Mouse (Mus musculus): Measurements from ENCODE around the gene Cfap73. TPM values are rescaled to one million over a fixed set of nuclear protein-coding genes. Genes with fewer than 3 reads are reported as not detected.

The Cfap73 gene
- polyA plus RNA-seq, 1 experiment from 2014 or later, result 1.0 TPM

DNA sequence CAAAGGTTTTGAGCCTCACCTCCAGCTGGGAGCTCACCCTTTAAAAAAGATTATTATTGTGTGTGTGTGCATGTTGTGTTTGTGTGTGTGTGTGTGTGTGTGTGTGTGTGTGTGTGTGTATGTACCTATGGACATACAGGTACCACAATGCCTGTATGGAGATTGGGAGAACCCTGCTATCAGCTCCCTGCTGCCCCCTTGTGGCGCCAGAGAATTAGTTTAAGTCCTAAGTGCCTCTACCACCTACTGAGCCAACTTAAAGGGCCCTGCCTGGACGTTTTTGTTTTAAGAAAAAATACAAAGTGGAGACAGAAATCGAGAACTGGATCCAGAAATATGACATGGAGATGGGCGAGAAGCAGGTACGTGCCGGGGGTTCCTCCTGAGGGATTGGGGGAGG lies 29.2 kb downstream of the Cfap73 start:
- Histone ChIP-seq H3K4me1 (ENCODE audit: control insufficient read depth, insufficient read depth, low read length) (no peaks in the 10 kb centered on the region; the same call in 1 of the 2 replicates), H3K27me3 (replicated peaks; ENCODE audit: control insufficient read depth, insufficient read depth, low read length) (no peaks in the 10 kb centered on the region), H3K36me3 (ENCODE audit: control insufficient read depth, insufficient read depth, low read length) (0 out of 2 replicates have a peak, but pooled peaks cover 2% of the 10 kb centered on the region), H3K9me3 (ENCODE audit: control insufficient read depth, low read length) (no peaks in the 10 kb centered on the region), H3K4me2 (ENCODE audit: low read depth, low read length) (peak overlapping the region; percentile 67), H3K4me3 (ENCODE audit: low read depth, low read length) (peak overlapping the region; percentile 39), H3K9ac (ENCODE audit: low read depth, low read length) (peak overlapping the region; percentile 53), H3K27ac (replicated peaks; ENCODE audit: low read depth, low read length) (no peak overlapping the region; the same call in 1 of the 2 replicates)
- ATAC-seq (ENCODE audit: low read depth), result peak; percentile 73
- peak; percentile 87 for DNase-seq (ENCODE audit: low spot score)
- WGBS, result 0% methylated on average over 6 of the region's 6 CpGs

DNA sequence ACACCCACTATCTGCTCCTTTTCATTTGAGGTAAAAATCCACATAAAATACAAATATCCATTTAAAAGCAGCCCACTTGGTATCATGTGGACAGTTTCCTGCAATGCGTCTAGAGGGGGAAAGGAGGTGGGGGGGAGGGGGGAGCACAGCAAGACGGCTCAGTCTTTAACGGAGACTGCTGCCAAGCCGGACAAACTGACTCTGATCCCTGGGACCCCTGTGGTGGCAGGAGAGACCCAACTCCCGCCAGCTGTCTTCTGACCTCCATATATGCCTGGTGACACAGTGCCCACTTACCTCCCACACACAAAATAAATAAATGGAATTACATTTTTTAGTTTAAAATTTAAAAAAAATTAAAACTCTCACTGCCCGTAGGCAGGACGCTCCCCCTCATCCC lies 30.5 kb downstream of the Cfap73 start:
- no peak overlapping the region for H3K4me3 ChIP-seq (ENCODE audit: low read depth, low read length)
- no peak overlapping the region for H3K9ac ChIP-seq (ENCODE audit: low read depth, low read length)
- 61% methylated on average over 7 of the region's 7 CpGs for WGBS
- no peaks in the 10 kb centered on the region for H3K36me3 ChIP-seq (ENCODE audit: control insufficient read depth, insufficient read depth, low read length)
- H3K27ac ChIP-seq (replicated peaks; ENCODE audit: low read depth, low read length), result no peak overlapping the region
- no peak overlapping the region for H3K4me2 ChIP-seq (ENCODE audit: low read depth, low read length)
- DNase-seq (ENCODE audit: low spot score) (no peak), ATAC-seq (ENCODE audit: low read depth) (no peak)
- no peaks in the 10 kb centered on the region for H3K9me3 ChIP-seq (ENCODE audit: control insufficient read depth, low read length)
- H3K27me3 ChIP-seq (replicated peaks; ENCODE audit: control insufficient read depth, insufficient read depth, low read length), result no peaks in the 10 kb centered on the region
- H3K4me1 ChIP-seq (ENCODE audit: control insufficient read depth, insufficient read depth, low read length), result no peaks in the 10 kb centered on the region; the same call in 1 of the 2 replicates

DNA sequence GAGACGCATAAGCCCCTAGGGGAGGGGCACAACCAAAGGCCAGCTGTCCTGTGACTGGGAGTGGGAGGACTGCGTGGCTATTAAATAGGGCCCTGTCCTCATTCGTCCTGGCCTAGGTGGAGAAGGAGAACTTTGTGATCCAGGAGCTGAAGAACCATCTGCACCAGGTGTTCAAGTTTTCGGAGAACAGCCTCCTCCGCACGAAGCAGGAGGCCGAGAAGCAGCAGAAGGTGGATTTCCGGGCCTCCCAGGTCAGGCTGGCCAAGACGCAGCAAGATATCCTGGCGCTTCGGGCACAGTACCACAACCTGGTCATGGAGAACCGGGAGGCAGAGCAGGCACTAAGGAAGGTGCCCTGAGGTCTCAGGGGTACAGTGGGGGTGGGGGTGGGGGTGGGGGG lies 31.8 kb downstream of the Cfap73 start:
- Histone ChIP-seq H3K9ac (ENCODE audit: low read depth, low read length) (no peak overlapping the region), H3K4me3 (ENCODE audit: low read depth, low read length) (no peak overlapping the region), H3K27me3 (replicated peaks; ENCODE audit: control insufficient read depth, insufficient read depth, low read length) (no peaks in the 10 kb centered on the region), H3K27ac (replicated peaks; ENCODE audit: low read depth, low read length) (no peak overlapping the region), H3K4me1 (ENCODE audit: control insufficient read depth, insufficient read depth, low read length) (no peaks in the 10 kb centered on the region; the same call in 1 of the 2 replicates), H3K36me3 (ENCODE audit: control insufficient read depth, insufficient read depth, low read length) (no peaks in the 10 kb centered on the region), H3K4me2 (ENCODE audit: low read depth, low read length) (no peak overlapping the region), H3K9me3 (ENCODE audit: control insufficient read depth, low read length) (no peaks in the 10 kb centered on the region)
- DNase-seq (ENCODE audit: low spot score) (no peak), ATAC-seq (ENCODE audit: low read depth) (no peak)
- WGBS, result 91% methylated on average over 12 of the region's 12 CpGs

DNA sequence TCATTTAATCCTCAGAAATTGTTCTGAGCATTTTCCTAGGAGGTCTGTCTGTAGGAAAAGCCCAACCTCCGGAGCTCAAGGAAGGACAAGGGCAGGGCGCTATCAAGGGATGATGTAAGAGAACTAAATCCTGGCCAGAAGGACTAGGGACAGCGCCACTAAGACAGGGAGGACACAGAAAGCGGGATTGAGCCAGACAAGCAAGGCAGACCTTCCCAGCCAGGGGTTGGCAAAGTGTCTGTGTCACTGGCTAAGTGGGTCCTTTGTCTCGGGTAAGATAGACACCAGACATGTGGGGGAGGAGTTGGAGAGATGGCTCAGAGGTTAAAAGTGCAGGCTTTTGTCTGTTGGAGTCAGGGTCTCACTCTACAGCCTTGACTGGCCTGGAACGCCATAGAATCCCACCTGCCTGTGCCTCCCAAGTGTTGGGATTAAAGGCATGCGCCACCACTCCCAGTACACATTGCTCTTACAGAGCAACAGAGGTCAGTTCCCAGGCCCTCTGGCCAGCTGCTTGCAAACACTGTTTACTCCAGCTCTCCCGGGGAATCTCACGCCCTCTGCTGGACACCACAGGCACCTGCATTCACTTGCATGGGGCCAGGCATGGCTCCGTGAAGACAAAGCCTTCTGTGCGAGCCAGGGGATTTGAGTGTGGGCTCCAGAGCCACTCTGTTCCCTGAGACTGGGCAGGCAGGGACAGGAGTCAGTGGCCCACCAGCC lies 32.9 kb downstream of the Cfap73 start:
- Histone ChIP-seq H3K9me3 (ENCODE audit: control insufficient read depth, low read length) (no peaks in the 10 kb centered on the region), H3K27me3 (replicated peaks; ENCODE audit: control insufficient read depth, insufficient read depth, low read length) (no peaks in the 10 kb centered on the region), H3K36me3 (ENCODE audit: control insufficient read depth, insufficient read depth, low read length) (no peaks in the 10 kb centered on the region), H3K9ac (ENCODE audit: low read depth, low read length) (no peak overlapping the region), H3K4me2 (ENCODE audit: low read depth, low read length) (no peak overlapping the region), H3K4me3 (ENCODE audit: low read depth, low read length) (no peak overlapping the region), H3K27ac (replicated peaks; ENCODE audit: low read depth, low read length) (no peak overlapping the region), H3K4me1 (ENCODE audit: control insufficient read depth, insufficient read depth, low read length) (no peaks in the 10 kb centered on the region; the same call in 1 of the 2 replicates)
- no peak for ATAC-seq (ENCODE audit: low read depth)
- DNase-seq (ENCODE audit: low spot score), result no peak
- 54% methylated on average over 11 of the region's 11 CpGs for WGBS

DNA sequence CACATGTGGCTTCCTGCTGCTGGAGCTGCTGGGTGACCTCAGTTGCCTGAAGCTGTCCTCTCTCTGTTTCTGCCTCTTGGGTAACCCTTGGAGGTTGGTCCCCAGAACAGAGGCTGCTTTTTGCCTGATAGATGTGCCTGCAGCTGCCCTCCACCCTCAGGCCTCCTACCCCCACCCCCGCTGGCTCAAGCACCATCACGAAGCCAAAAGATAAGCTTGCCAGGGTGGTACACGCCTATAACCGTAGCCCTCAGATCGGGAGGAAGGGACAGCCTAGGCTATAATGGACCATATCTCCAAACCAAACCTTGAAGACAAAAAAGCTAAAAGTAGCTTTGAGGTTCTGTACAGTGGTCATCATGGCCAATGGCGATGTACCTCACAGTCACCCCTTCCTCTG lies 34.4 kb downstream of the Cfap73 start:
- H3K4me1 ChIP-seq (ENCODE audit: control insufficient read depth, insufficient read depth, low read length), result no peaks in the 10 kb centered on the region
- H3K27ac ChIP-seq (replicated peaks; ENCODE audit: low read depth, low read length), result no peak overlapping the region
- WGBS, result 97% methylated on average over 6 of the region's 6 CpGs
- ATAC-seq (ENCODE audit: low read depth) (no peak), DNase-seq (ENCODE audit: low spot score) (no peak)
- H3K9ac ChIP-seq (ENCODE audit: low read depth, low read length), result no peak overlapping the region
- no peak overlapping the region for H3K4me3 ChIP-seq (ENCODE audit: low read depth, low read length)
- no peaks in the 10 kb centered on the region for H3K9me3 ChIP-seq (ENCODE audit: control insufficient read depth, low read length)
- no peaks in the 10 kb centered on the region for H3K27me3 ChIP-seq (replicated peaks; ENCODE audit: control insufficient read depth, insufficient read depth, low read length)
- H3K36me3 ChIP-seq (ENCODE audit: control insufficient read depth, insufficient read depth, low read length), result no peaks in the 10 kb centered on the region
- no peak overlapping the region for H3K4me2 ChIP-seq (ENCODE audit: low read depth, low read length)

DNA sequence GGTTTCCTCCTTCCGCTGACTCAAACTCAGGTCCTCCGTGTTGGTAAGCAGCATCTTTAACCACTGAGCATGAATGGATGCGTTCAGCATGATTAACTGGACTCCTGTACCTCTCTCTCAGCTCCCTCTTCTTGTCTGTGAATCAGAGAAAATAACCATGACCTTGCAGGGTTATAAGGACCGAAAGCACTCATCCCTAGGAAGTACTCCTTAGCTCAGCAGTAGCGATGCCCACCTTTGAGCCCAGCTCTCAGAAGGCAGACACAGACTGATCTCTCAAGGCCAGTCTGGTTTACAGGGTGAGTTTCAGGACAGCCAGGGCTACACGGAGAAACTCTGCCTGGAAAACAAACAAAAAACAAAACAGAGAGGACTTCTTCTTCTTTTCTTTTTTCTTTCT lies 39.5 kb downstream of the Cfap73 start:
- Histone ChIP-seq H3K9ac (ENCODE audit: low read depth, low read length) (no peak overlapping the region), H3K9me3 (ENCODE audit: control insufficient read depth, low read length) (0 out of 2 replicates have a peak, but pooled peaks cover 4% of the 10 kb centered on the region), H3K4me3 (ENCODE audit: low read depth, low read length) (no peak overlapping the region), H3K4me2 (ENCODE audit: low read depth, low read length) (no peak overlapping the region), H3K4me1 (ENCODE audit: control insufficient read depth, insufficient read depth, low read length) (no peaks in the 10 kb centered on the region), H3K27ac (replicated peaks; ENCODE audit: low read depth, low read length) (no peak overlapping the region), H3K36me3 (ENCODE audit: control insufficient read depth, insufficient read depth, low read length) (no peaks in the 10 kb centered on the region), H3K27me3 (replicated peaks; ENCODE audit: control insufficient read depth, insufficient read depth, low read length) (no peaks in the 10 kb centered on the region)
- ATAC-seq (ENCODE audit: low read depth) (no peak), DNase-seq (ENCODE audit: low spot score) (no peak)
- 76% methylated on average over 6 of the region's 6 CpGs for WGBS

DNA sequence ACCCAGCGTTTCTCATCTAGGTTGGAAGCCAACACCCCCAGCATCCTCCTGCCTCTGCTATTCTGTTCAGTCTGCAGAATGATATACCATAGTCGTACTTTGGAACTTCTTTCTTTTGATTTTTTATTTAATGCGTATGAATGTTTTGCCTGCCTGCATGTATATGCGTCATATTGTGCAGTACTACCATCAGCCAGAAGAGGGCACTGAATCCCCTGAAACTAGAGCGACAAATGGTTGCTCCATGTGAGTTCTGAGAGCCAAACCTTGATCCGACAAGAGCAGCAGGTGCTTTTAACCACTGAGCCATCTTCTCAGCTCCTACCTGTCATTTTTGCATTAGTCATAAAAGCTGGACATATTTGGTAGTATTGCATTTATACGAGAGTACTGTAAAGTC lies 41.9 kb downstream of the Cfap73 start:
- H3K9me3 ChIP-seq (ENCODE audit: control insufficient read depth, low read length), result 0 out of 2 replicates have a peak, but pooled peaks cover 4% of the 10 kb centered on the region

DNA sequence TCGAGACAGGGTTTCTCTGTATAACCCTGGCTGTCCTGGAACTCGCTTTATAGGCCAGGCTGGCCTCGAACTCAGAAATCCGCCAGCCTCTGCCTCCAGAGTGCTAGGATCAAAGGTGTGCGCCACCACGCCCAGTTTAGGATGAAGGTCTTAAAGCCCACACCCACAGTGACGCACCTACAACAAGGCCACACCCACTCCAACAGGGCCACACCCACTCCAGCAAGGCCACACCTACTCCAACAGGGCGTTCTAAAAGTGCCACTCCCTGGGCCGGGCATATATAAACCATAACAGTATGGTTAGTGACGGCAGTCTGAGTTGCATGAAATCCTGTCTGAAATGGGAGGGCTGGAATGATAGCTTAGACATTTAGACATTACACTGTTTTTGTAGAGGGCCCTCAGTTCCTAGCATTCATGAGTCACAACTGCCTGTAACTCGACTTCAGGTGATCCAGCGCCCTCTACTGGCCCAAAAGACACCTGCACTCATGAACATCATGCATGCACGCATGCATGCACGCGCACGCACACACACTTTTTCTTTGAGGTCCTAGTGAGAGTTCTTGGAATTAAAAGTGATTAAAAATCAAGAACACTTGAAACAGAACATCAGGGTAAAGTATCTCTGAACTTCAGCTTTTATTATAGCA lies 43.6 kb downstream of the Cfap73 start:
- 75% methylated on average over 16 of the region's 16 CpGs for WGBS
- no peak overlapping the region for H3K9ac ChIP-seq (ENCODE audit: low read depth, low read length)
- 0 out of 2 replicates have a peak, but pooled peaks cover 4% of the 10 kb centered on the region for H3K9me3 ChIP-seq (ENCODE audit: control insufficient read depth, low read length)
- H3K36me3 ChIP-seq (ENCODE audit: control insufficient read depth, insufficient read depth, low read length), result no peaks in the 10 kb centered on the region
- peaks cover 11% of the 10 kb centered on the region for H3K4me1 ChIP-seq (ENCODE audit: control insufficient read depth, insufficient read depth, low read length)
- no peak for DNase-seq (ENCODE audit: low spot score)
- no peak overlapping the region for H3K4me2 ChIP-seq (ENCODE audit: low read depth, low read length)
- ATAC-seq (ENCODE audit: low read depth), result no peak
- H3K4me3 ChIP-seq (ENCODE audit: low read depth, low read length), result no peak overlapping the region
- H3K27me3 ChIP-seq (replicated peaks; ENCODE audit: control insufficient read depth, insufficient read depth, low read length), result no peaks in the 10 kb centered on the region
- no peak overlapping the region for H3K27ac ChIP-seq (replicated peaks; ENCODE audit: low read depth, low read length)

More for the DNA sequence above, 41.9 kb downstream of the Cfap73 start:
- no peak for ATAC-seq (ENCODE audit: low read depth)
- Histone ChIP-seq H3K4me1 (ENCODE audit: control insufficient read depth, insufficient read depth, low read length) (peaks cover 4% of the 10 kb centered on the region), H3K36me3 (ENCODE audit: control insufficient read depth, insufficient read depth, low read length) (no peaks in the 10 kb centered on the region), H3K4me2 (ENCODE audit: low read depth, low read length) (no peak overlapping the region), H3K9ac (ENCODE audit: low read depth, low read length) (no peak overlapping the region), H3K4me3 (ENCODE audit: low read depth, low read length) (no peak overlapping the region), H3K27me3 (replicated peaks; ENCODE audit: control insufficient read depth, insufficient read depth, low read length) (no peaks in the 10 kb centered on the region), H3K27ac (replicated peaks; ENCODE audit: low read depth, low read length) (no peak overlapping the region)
- no peak for DNase-seq (ENCODE audit: low spot score)
- 58% methylated on average over 7 of the region's 7 CpGs for WGBS
